Mouse (Mus musculus) kidney, embryonic 14.5 days (tissue): ENCODE data around the gene Gpc4. TPM values are rescaled to one million over a fixed set of nuclear protein-coding genes. Genes with fewer than 3 reads are reported as not detected.

Source experiments
- ATAC-seq: fragments of 200-750 bp; cut with Nextera tagmentation; 2 replicates; pipeline ENCODE4 v1.8.0; 2017; ENCODE audit warnings: moderate number of reproducible peaks, mild to moderate bottlenecking, moderate TSS enrichment, moderate library complexity; ENCODE audit not compliant: low FRiP score, low TSS enrichment
- H3K27ac ChIP-seq: fragments of 300-500 bp; sonication (generic); 2 replicates; pipeline ENCODE4 v1.5.1; 2014; ENCODE audit warnings: low read depth, mild to moderate bottlenecking, low read length, moderate library complexity, mixed read lengths
- H3K27me3 ChIP-seq: fragments of 300-500 bp; sonication (generic); 2 replicates; pipeline ENCODE4 v1.6.1; 2014; ENCODE audit warnings: mild to moderate bottlenecking, low read length; ENCODE audit not compliant: control insufficient read depth, insufficient read depth
- H3K36me3 ChIP-seq: fragments of 300-500 bp; sonication (generic); 2 replicates; pipeline ENCODE4 v1.6.1; 2014; ENCODE audit warnings: low read length, mixed read lengths; ENCODE audit not compliant: control insufficient read depth, insufficient read depth
- H3K4me1 ChIP-seq: fragments of 300-500 bp; sonication (generic); 2 replicates; pipeline ENCODE4 v1.6.1; 2014; ENCODE audit warnings: low read length, mixed read lengths; ENCODE audit not compliant: control insufficient read depth, insufficient read depth
- H3K4me2 ChIP-seq: fragments of 300-500 bp; sonication (generic); replicated peaks from 2 replicates; pipeline ENCODE4 v1.6.1; 2014; ENCODE audit warnings: low read depth, mild to moderate bottlenecking, low read length
- H3K4me3 ChIP-seq: fragments of 300-500 bp; sonication (generic); 2 replicates; pipeline ENCODE4 v1.5.1; 2014; ENCODE audit warnings: mild to moderate bottlenecking, low read length
- H3K9ac ChIP-seq: fragments of 300-500 bp; sonication (generic); 2 replicates; pipeline ENCODE4 v1.6.1; 2014; ENCODE audit warnings: low read depth, mild to moderate bottlenecking, low read length, moderate library complexity
- H3K9me3 ChIP-seq: fragments of 300-500 bp; sonication (generic); 2 replicates; pipeline ENCODE4 v1.6.1; 2016; ENCODE audit warnings: low read length; ENCODE audit not compliant: control insufficient read depth
- WGBS: fragments of 180-500 bp; shearing (Covaris S2); extraction: QIAGEN DNeasy Blood & Tissue Kit; methylation state at CpG from one replicate; pipeline ENCODE4 v1.1.7; 2014; 5-methylcytosine and 5-hydroxymethylcytosine counted together
- polyA plus RNA-seq: library from polyadenylated mRNA; unstranded; fragments of >200 nt; fragmentation: Nextera tagmentation; extraction: Ambion mirVana; gene quantifications from 2 replicates; pipeline ENCODE4 v1.2.1, GENCODE M21; 2014

Gpc4 gene
- polyA plus RNA-seq, 1 experiment from 2014 or later = 38.0 TPM

DNA sequence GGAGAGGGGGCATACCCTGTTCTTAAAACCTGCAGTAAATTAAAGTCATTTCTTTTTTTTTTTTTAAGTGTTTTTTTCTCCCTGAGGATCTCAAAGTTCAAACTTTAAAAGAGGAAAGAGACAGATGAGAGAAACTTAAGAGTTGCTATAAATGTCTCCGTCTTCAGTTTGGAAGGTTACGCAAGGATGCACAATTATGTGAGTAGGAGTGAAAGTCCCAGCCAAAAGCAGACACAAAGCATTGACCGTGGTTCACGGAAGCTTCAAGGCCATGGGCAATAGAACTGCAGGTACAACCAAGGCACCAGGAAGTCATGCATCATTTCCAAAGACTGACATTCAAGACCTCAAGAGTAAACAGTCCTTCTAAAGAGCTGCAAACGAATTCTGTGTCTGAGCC lies 28.5 kb downstream of the Gpc4 start:
- no peaks in the 10 kb centered on the region for H3K36me3 ChIP-seq
- H3K27ac ChIP-seq = no peak overlapping the region
- no peak for ATAC-seq
- no peaks in the 10 kb centered on the region for H3K9me3 ChIP-seq
- 52% methylated on average over 5 of the region's 5 CpGs for WGBS
- no peak overlapping the region for H3K4me2 ChIP-seq
- no peak overlapping the region for H3K4me3 ChIP-seq
- peaks cover 4% of the 10 kb centered on the region; the same call in 1 of the 2 replicates for H3K27me3 ChIP-seq
- no peaks in the 10 kb centered on the region for H3K4me1 ChIP-seq
- H3K9ac ChIP-seq = no peak overlapping the region

DNA sequence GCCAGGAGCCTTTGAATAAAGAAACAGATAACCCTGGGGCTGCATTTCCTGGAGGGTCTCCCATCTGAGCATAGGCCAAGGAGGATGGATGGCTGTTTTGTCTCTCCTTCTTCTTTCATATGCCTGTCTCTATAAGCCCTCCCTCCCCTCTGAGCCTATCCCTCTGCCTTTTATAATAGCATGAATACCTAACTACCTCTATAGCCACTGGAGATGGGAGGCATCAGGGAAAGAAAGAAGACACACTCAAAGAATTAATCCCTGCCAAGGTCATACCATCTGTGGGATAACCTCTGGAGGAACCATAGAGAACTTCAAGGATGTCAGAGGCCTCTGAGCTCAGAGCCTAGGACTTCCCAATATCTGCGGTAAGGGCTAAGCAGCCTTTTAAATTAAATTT lies 35.4 kb downstream of the Gpc4 start:
- Histone ChIP-seq H3K4me2 (no peak overlapping the region), H3K4me3 (no peak overlapping the region), H3K36me3 (no peaks in the 10 kb centered on the region), H3K27ac (no peak overlapping the region), H3K27me3 (no peaks in the 10 kb centered on the region), H3K9me3 (no peaks in the 10 kb centered on the region), H3K4me1 (no peaks in the 10 kb centered on the region), H3K9ac (no peak overlapping the region)
- ATAC-seq = no peak
- 86% methylated on average over 1 of the region's 1 CpGs for WGBS

DNA sequence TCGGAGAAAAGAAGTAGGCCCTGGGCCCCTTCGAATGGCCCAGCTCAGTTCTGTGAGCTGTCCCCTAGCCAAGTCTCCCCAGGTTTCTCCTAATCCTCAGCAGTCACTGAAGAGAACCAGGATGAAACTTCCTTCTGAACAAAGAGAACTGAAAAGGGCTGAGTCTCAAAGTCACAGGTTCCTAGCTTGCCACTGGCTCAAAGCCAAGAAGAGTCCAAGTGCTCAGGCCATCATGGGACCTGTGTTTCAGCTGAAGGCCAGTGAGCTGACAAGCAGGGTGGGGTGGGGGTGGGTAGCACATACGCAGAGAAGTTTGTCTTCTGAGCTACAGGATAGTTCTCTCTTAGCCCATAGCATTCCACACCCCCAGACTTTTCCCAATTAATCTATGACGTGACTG lies 36.3 kb downstream of the Gpc4 start:
- no peaks in the 10 kb centered on the region for H3K9me3 ChIP-seq
- H3K9ac ChIP-seq = no peak overlapping the region
- no peak overlapping the region for H3K27ac ChIP-seq
- H3K4me3 ChIP-seq = no peak overlapping the region
- no peaks in the 10 kb centered on the region for H3K36me3 ChIP-seq
- WGBS = 73% methylated on average over 4 of the region's 4 CpGs
- no peaks in the 10 kb centered on the region for H3K4me1 ChIP-seq
- H3K4me2 ChIP-seq = no peak overlapping the region
- no peaks in the 10 kb centered on the region for H3K27me3 ChIP-seq
- no peak for ATAC-seq

DNA sequence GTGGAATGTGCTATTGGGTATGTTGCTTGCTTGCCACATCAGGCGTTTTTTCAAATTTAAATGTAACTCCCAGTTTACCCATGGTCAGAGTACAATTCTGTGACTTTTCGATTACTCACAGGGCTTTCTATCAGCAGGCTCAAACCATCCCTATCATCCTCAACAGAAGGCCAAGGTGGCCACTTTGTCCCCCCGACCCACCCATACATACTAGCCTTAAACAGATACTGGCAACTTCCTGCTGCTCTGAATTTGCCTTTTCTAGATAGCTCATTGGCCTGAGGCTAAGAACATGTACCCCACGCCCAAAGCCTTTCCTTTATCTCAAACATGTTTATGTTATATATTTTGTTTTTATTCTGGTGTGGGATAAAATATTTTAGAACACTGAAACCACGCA lies 51.4 kb downstream of the Gpc4 start:
- no peak for ATAC-seq
- Histone ChIP-seq H3K27me3 (no peaks in the 10 kb centered on the region), H3K27ac (no peak overlapping the region), H3K9ac (no peak overlapping the region), H3K4me3 (no peak overlapping the region), H3K4me1 (no peaks in the 10 kb centered on the region), H3K36me3 (no peaks in the 10 kb centered on the region), H3K4me2 (no peak overlapping the region), H3K9me3 (no peaks in the 10 kb centered on the region)
- 88% methylated on average over 5 of the region's 5 CpGs for WGBS

DNA sequence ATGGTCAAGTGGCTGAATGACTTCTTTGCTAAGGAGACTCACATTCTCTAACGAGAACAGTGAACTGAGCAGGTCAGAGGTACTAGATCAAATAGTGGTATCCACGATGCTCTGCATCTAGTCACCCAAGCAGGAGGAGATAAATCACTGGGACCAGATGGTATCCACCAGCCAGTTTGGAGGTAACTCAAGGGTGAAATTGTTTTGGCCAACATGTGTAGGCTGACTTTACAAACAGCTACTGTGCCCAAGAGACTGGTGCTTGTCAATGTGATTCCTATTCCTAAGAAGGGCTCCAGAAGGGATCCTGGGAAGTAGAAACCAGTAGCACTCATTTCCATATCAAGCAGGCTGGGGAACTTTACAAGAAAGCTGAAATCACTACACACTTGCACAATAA lies 55.4 kb downstream of the Gpc4 start:
- no peak overlapping the region for H3K4me3 ChIP-seq
- H3K27ac ChIP-seq = no peak overlapping the region
- H3K9me3 ChIP-seq = no peaks in the 10 kb centered on the region
- no peaks in the 10 kb centered on the region for H3K36me3 ChIP-seq
- 37% methylated on average over 2 of the region's 2 CpGs for WGBS
- H3K4me2 ChIP-seq = no peak overlapping the region
- H3K4me1 ChIP-seq = no peaks in the 10 kb centered on the region
- H3K27me3 ChIP-seq = no peaks in the 10 kb centered on the region
- H3K9ac ChIP-seq = no peak overlapping the region
- no peak for ATAC-seq

DNA sequence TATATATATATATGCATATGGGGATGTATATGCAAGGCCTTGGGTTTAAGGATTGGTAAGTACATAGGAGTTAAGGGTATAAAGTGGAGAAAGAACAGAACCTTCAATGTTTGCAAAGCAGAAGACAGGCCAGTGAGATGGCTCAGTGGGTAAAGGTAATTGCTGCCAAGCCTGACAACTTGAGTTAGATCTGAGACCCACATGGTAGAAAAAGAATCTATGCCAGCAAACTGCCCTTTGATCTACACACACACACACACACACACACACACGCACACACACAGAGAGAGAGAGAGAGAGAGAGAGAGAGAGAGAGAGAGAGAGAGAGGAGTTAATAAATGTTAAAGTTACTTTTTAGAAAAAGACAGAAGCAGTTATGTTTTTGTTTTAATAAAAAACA lies 56.1 kb downstream of the Gpc4 start:
- no peak for ATAC-seq
- 78% methylated on average over 1 of the region's 1 CpGs for WGBS
- Histone ChIP-seq H3K27me3 (no peaks in the 10 kb centered on the region), H3K9ac (no peak overlapping the region), H3K4me2 (no peak overlapping the region), H3K4me3 (no peak overlapping the region), H3K36me3 (no peaks in the 10 kb centered on the region), H3K4me1 (no peaks in the 10 kb centered on the region), H3K9me3 (no peaks in the 10 kb centered on the region), H3K27ac (no peak overlapping the region)

DNA sequence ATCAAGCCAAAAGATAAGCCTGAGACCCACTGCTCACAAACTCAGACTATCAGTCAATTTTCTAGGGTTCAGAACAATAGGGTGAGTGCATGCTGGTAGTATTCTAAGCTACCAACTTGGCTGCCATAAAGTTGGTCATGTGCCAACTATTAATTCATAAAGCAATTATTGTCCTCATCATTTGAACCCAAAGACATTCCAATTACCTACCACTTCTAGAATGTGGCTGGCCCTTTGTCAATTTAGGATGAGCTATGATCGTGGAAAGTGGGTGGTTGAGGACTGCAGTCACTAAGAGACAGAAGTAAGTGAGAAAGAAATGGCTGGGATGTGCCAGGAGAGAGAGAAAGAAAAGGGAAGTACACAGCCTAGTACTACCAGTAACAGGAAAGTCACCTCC lies 61.3 kb downstream of the Gpc4 start:
- 77% methylated on average over 1 of the region's 1 CpGs for WGBS
- no peak for ATAC-seq

DNA sequence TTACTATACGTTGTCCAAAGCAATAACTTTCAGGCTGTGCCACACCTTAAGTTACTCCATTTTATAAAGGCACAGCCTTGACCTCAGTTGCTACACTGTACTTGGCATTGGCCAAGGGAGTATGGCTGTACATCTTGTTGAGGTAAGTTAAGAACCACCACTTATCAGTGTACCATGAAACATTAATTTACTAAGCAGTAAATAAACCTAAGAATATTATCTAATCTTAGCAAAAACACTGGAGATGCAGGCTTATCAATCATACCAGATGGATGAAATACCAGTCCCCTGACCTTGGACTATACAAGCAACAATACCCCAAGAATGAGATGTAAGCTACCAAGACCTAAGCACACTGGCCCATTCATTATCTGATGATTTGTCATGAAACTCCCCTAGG lies 63.1 kb downstream of the Gpc4 start:
- no peak overlapping the region for H3K9ac ChIP-seq
- H3K27me3 ChIP-seq = no peaks in the 10 kb centered on the region
- no peak overlapping the region for H3K4me2 ChIP-seq
- H3K36me3 ChIP-seq = no peaks in the 10 kb centered on the region
- WGBS = 78% methylated on average over 1 of the region's 1 CpGs
- no peak overlapping the region for H3K4me3 ChIP-seq
- H3K9me3 ChIP-seq = no peaks in the 10 kb centered on the region
- no peak overlapping the region for H3K27ac ChIP-seq
- ATAC-seq = no peak
- no peaks in the 10 kb centered on the region for H3K4me1 ChIP-seq

More for the DNA sequence above, 61.3 kb downstream of the Gpc4 start:
- H3K9ac ChIP-seq = no peak overlapping the region
- H3K4me2 ChIP-seq = no peak overlapping the region
- no peaks in the 10 kb centered on the region for H3K4me1 ChIP-seq
- no peaks in the 10 kb centered on the region for H3K36me3 ChIP-seq
- H3K27me3 ChIP-seq = no peaks in the 10 kb centered on the region
- no peaks in the 10 kb centered on the region for H3K9me3 ChIP-seq
- H3K4me3 ChIP-seq = no peak overlapping the region
- no peak overlapping the region for H3K27ac ChIP-seq

DNA sequence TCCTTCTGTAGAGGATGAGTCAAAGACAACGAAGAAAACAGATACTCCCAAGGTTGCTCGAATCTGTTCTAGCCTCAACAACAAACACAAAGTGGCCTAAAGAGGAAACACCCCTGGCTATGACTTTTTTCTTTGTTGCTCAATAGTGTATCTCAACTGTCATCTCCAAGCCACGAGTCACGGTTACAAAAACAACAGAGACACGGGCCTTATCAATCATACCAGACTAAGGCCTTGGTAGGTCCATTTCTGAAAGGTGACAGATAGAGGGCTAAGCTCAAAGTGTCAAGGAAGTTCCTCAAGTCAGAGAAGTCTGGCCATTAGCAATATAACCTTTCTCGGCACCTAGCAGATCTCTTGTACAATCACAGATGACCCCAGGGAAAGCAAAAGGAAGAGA lies 63.6 kb downstream of the Gpc4 start:
- Histone ChIP-seq H3K36me3 (no peaks in the 10 kb centered on the region), H3K9me3 (no peaks in the 10 kb centered on the region), H3K4me3 (no peak overlapping the region), H3K4me2 (no peak overlapping the region), H3K27me3 (no peaks in the 10 kb centered on the region), H3K27ac (no peak overlapping the region), H3K9ac (no peak overlapping the region), H3K4me1 (no peaks in the 10 kb centered on the region)
- ATAC-seq = no peak
- WGBS = 74% methylated on average over 6 of the region's 6 CpGs
